Mouse (Mus musculus) forebrain, embryonic 13.5 days (tissue): Measurements from ENCODE around the gene Galnt18. TPM values are rescaled to one million over a fixed set of nuclear protein-coding genes. Genes with fewer than 3 reads are reported as not detected.

Experiments used
- ATAC-seq: fragments of 200-750 bp; cut with Nextera tagmentation; 2 replicates; pipeline ENCODE4 v1.8.0; 2017
- H3K27ac ChIP-seq: fragments of 300-500 bp; sonication (generic); 2 replicates; pipeline ENCODE4 v1.5.1; 2015; ENCODE audit warnings: inconsistent platforms, mild to moderate bottlenecking, moderate library complexity
- H3K27me3 ChIP-seq: fragments of 300-500 bp; sonication (generic); 2 replicates; pipeline ENCODE4 v1.6.1; 2015; ENCODE audit warnings: mild to moderate bottlenecking, inconsistent platforms
- H3K36me3 ChIP-seq: fragments of 300-500 bp; sonication (generic); 2 replicates; pipeline ENCODE4 v1.6.1; 2015; ENCODE audit warnings: mild to moderate bottlenecking, inconsistent platforms; ENCODE audit not compliant: poor library complexity, severe bottlenecking
- H3K4me1 ChIP-seq: fragments of 300-500 bp; sonication (generic); 2 replicates; pipeline ENCODE4 v1.6.1; 2015; ENCODE audit warnings: inconsistent platforms
- H3K4me2 ChIP-seq: fragments of 300-500 bp; sonication (generic); 2 replicates; pipeline ENCODE4 v1.6.1; 2015; ENCODE audit warnings: inconsistent platforms, mild to moderate bottlenecking, moderate library complexity
- H3K4me3 ChIP-seq: fragments of 300-500 bp; sonication (generic); 2 replicates; pipeline ENCODE4 v1.5.1; 2015; ENCODE audit warnings: mild to moderate bottlenecking, inconsistent platforms
- H3K9ac ChIP-seq: fragments of 300-500 bp; sonication (generic); 2 replicates; pipeline ENCODE4 v1.6.1; 2015; ENCODE audit warnings: mild to moderate bottlenecking, inconsistent platforms
- H3K9me3 ChIP-seq: fragments of 300-500 bp; sonication (generic); replicated peaks from 2 replicates; pipeline ENCODE4 v1.6.1; 2016; ENCODE audit warnings: inconsistent platforms
- WGBS: fragments of 180-500 bp; shearing (Covaris S2); methylation state at CpG from one replicate; pipeline ENCODE4 v1.1.7; 2015; 5-methylcytosine and 5-hydroxymethylcytosine counted together
- polyA plus RNA-seq: library from polyadenylated mRNA; unstranded; fragments of >200 nt; fragmentation: Nextera tagmentation; extraction: Ambion mirVana; gene quantifications from 2 replicates; pipeline ENCODE4 v1.2.1, GENCODE M21; 2015

Galnt18 gene
- polyA plus RNA-seq, 1 experiment from 2014 or later, result 4.6 TPM

- WGBS, result 85% methylated on average over 8 of the region's 8 CpGs
- no peaks in the 10 kb centered on the region for H3K4me1 ChIP-seq
- no peaks in the 10 kb centered on the region for H3K9me3 ChIP-seq
- no peak for ATAC-seq
- no peak overlapping the region for H3K4me3 ChIP-seq
- no peak overlapping the region for H3K27ac ChIP-seq
- H3K9ac ChIP-seq, result no peak overlapping the region
- no peaks in the 10 kb centered on the region for H3K27me3 ChIP-seq
- H3K36me3 ChIP-seq, result no peaks in the 10 kb centered on the region
- H3K4me2 ChIP-seq, result no peak overlapping the region
These were observed 49.2 kb downstream of the Galnt18 start for GRCm38 (mm10) chr7:111730346-111731269.

DNA sequence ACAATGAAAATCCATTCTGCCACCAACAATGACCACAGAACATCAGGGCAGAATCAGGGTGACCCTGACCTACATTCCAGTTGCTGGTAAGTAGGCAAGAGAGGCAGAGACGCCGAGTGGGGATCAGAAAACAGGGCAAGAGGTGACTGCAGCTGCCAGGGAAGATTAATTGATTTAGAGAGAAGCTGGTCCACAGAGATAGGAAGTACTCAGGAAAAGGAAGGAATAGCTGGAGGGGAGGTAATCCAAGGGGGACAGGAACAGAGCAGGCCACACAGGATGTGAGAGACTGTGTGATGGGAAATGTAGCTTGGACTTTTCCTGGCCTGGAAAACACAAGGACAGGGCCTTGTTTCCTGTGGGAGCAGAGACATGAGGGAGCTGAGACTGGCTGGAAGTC lies 52.8 kb downstream of the Galnt18 start:
- H3K4me1 ChIP-seq, result no peaks in the 10 kb centered on the region
- no peak overlapping the region for H3K4me3 ChIP-seq
- no peak overlapping the region for H3K9ac ChIP-seq
- no peak overlapping the region for H3K27ac ChIP-seq
- WGBS, result 76% methylated on average over 2 of the region's 2 CpGs
- no peak for ATAC-seq
- H3K27me3 ChIP-seq, result no peaks in the 10 kb centered on the region
- no peak overlapping the region for H3K4me2 ChIP-seq
- H3K9me3 ChIP-seq, result no peaks in the 10 kb centered on the region
- no peaks in the 10 kb centered on the region for H3K36me3 ChIP-seq

DNA sequence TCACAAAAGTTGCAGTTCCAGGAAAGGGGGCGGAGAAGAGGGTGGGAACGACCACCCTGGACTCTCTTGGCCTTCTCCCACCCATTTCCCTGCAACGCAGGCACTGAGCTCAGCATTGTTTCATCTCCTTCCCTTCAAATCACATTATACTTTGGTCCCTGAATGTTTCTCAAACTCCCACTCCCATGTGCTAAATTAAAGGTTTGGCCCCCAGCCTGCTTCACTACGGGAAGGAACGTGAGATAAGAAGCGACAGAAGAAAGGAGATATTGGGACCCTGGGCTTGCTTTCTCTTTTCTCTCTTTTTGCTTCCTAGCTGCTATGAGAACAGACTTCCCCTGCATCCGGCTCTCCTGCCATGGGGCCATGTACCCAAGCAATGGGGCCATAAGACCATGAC lies 55.0 kb downstream of the Galnt18 start:
- Histone ChIP-seq H3K4me1 (0 out of 2 replicates have a peak, but pooled peaks cover 9% of the 10 kb centered on the region), H3K9ac (no peak overlapping the region), H3K9me3 (no peaks in the 10 kb centered on the region), H3K4me3 (no peak overlapping the region), H3K4me2 (no peak overlapping the region), H3K27me3 (no peaks in the 10 kb centered on the region), H3K27ac (no peak overlapping the region), H3K36me3 (no peaks in the 10 kb centered on the region)
- 87% methylated on average over 7 of the region's 7 CpGs for WGBS
- ATAC-seq, result no peak

DNA sequence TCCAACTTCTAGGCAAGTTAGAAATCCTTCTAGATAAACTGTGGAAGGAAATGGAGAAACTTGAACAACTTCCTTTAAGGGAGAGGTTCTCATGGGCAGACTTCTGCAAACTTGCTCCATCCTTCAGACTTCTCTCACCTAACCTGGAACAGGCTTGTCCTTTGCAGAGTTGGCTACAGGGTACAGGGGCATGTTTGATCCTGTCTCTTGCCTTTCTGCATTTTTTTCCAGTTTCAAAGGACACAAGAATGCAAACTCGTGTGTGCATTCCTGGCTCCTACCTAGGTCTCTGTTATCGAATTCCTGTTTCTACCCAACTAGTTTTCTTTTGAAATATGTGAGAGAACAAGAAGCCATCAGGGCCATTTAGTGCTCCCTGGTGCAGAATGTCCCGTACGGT lies 55.8 kb downstream of the Galnt18 start:
- 88% methylated on average over 4 of the region's 4 CpGs for WGBS
- ATAC-seq, result no peak
- no peak overlapping the region for H3K9ac ChIP-seq
- H3K4me2 ChIP-seq, result no peak overlapping the region
- H3K9me3 ChIP-seq, result no peaks in the 10 kb centered on the region
- 0 out of 2 replicates have a peak, but pooled peaks cover 9% of the 10 kb centered on the region for H3K4me1 ChIP-seq
- H3K27me3 ChIP-seq, result no peaks in the 10 kb centered on the region
- H3K36me3 ChIP-seq, result no peaks in the 10 kb centered on the region
- H3K27ac ChIP-seq, result no peak overlapping the region
- no peak overlapping the region for H3K4me3 ChIP-seq

GRCm38 (mm10) chr7:111721308-111721698 lies 58.5 kb downstream of the Galnt18 start:
- H3K36me3 ChIP-seq, result no peaks in the 10 kb centered on the region
- H3K9me3 ChIP-seq, result no peaks in the 10 kb centered on the region
- H3K4me2 ChIP-seq, result no peak overlapping the region
- WGBS, result 88% methylated on average over 5 of the region's 5 CpGs
- no peak overlapping the region for H3K4me3 ChIP-seq
- H3K9ac ChIP-seq, result no peak overlapping the region
- ATAC-seq, result no peak
- 0 out of 2 replicates have a peak, but pooled peaks cover 9% of the 10 kb centered on the region for H3K4me1 ChIP-seq
- H3K27ac ChIP-seq, result no peak overlapping the region
- no peaks in the 10 kb centered on the region for H3K27me3 ChIP-seq

DNA sequence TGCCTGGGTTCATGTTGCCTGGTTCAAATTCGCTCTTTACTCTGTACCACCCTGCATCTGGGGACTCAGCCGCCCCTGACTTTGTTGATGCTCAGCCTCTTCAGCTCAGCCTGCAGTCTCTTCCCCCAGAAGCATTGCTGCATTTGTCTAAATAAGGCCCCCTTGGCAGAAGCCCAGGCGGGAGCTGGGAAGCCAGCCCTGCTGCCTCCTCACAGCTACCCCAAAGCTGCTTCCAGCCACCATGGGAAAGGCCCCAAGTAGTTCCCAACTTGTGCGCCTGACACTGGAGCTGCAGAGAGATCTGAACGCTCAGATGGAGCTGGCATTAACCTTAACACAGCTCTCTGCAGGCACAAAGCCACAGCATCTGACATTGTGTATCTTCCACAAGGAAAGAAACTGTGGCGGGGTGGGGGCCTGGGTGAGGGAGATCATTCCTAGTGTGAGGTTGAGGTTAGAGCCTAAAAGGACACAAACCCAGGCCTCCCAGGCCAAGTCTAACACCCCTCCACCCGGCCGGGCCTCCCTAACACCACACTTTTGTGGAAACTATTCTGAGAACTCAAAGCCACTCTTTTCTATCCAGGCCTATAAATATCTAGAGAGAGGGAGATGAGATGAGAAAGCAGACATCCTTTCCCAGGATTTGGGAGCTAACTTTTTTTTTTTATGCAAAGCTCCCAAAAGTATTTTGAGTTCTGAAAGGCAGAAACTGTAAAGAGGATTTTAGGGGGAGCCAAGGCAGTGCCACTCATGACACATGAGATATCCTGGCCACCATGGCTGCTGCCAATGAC lies 59.1 kb downstream of the Galnt18 start:
- ATAC-seq, result no peak
- H3K4me1 ChIP-seq, result 0 out of 2 replicates have a peak, but pooled peaks cover 9% of the 10 kb centered on the region
- WGBS, result 72% methylated on average over 8 of the region's 8 CpGs
- no peaks in the 10 kb centered on the region for H3K9me3 ChIP-seq
- H3K36me3 ChIP-seq, result no peaks in the 10 kb centered on the region
- no peak overlapping the region for H3K4me3 ChIP-seq
- no peak overlapping the region; the same call in 1 of the 2 replicates for H3K27ac ChIP-seq
- H3K4me2 ChIP-seq, result no peak overlapping the region
- no peak overlapping the region for H3K9ac ChIP-seq
- H3K27me3 ChIP-seq, result no peaks in the 10 kb centered on the region

GRCm38 (mm10) chr7:111718900-111719299 lies 60.9 kb downstream of the Galnt18 start:
- 73% methylated on average over 4 of the region's 4 CpGs for WGBS
- H3K4me1 ChIP-seq, result 0 out of 2 replicates have a peak, but pooled peaks cover 9% of the 10 kb centered on the region
- H3K4me2 ChIP-seq, result no peak overlapping the region
- no peaks in the 10 kb centered on the region for H3K27me3 ChIP-seq
- no peak overlapping the region for H3K4me3 ChIP-seq
- no peak for ATAC-seq
- no peaks in the 10 kb centered on the region for H3K9me3 ChIP-seq
- no peak overlapping the region for H3K27ac ChIP-seq
- no peaks in the 10 kb centered on the region for H3K36me3 ChIP-seq
- H3K9ac ChIP-seq, result no peak overlapping the region

DNA sequence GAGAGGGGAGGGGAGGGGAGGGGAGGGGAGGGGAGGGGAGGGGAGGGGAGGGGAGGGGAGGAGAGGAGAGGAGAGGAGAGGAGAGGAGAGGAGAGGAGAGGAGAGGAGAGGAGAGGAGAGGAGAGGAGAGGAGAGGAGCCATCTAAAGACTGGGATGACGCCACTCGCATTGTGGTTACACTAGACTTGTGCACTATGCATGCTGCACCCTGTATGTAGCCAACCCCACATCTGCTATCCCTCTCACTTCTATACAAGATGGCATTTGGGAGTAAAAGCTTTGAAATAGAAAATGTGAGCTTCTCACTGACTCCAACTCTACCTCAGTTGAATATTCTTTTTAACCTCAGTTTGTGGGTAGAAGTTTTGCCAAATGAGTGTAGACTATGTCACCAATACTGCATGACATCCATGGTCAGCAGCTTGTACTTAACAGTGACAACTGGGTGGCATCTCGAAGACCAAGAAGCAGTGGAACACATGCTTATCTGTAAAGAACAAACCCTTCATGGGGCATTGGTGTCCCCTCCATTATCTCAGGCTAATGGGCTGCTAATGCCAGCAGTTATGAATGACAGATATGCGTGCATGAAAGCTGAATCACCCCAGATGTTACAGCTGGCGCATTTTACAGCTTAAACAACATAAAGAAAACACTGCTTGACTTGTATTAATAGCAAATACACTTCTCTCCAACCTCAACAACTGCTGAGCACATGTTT lies 65.0 kb downstream of the Galnt18 start:
- Histone ChIP-seq H3K9ac (no peak overlapping the region), H3K4me3 (no peak overlapping the region), H3K4me2 (no peak overlapping the region), H3K4me1 (no peaks in the 10 kb centered on the region), H3K36me3 (no peaks in the 10 kb centered on the region), H3K27me3 (no peaks in the 10 kb centered on the region), H3K9me3 (no peaks in the 10 kb centered on the region), H3K27ac (no peak overlapping the region)
- WGBS, result 84% methylated on average over 5 of the region's 5 CpGs
- no peak for ATAC-seq

GRCm38 (mm10) chr7:111713828-111714600 lies 65.8 kb downstream of the Galnt18 start:
- no peak for ATAC-seq
- no peaks in the 10 kb centered on the region for H3K27me3 ChIP-seq
- no peaks in the 10 kb centered on the region for H3K9me3 ChIP-seq
- H3K27ac ChIP-seq, result no peak overlapping the region
- H3K4me3 ChIP-seq, result no peak overlapping the region
- H3K4me2 ChIP-seq, result no peak overlapping the region
- no peaks in the 10 kb centered on the region for H3K4me1 ChIP-seq
- no peak overlapping the region for H3K9ac ChIP-seq
- H3K36me3 ChIP-seq, result no peaks in the 10 kb centered on the region
- WGBS, result 83% methylated on average over 3 of the region's 3 CpGs

GRCm38 (mm10) chr7:111712797-111713196 lies 67.0 kb downstream of the Galnt18 start:
- Histone ChIP-seq H3K36me3 (no peaks in the 10 kb centered on the region), H3K4me3 (no peak overlapping the region), H3K4me1 (no peaks in the 10 kb centered on the region), H3K9me3 (no peaks in the 10 kb centered on the region), H3K27me3 (no peaks in the 10 kb centered on the region), H3K4me2 (no peak overlapping the region), H3K9ac (no peak overlapping the region), H3K27ac (no peak overlapping the region)
- no peak for ATAC-seq
- WGBS, result 83% methylated on average over 4 of the region's 4 CpGs

GRCm38 (mm10) chr7:111711045-111711808 lies 68.5 kb downstream of the Galnt18 start:
- H3K36me3 ChIP-seq, result no peaks in the 10 kb centered on the region
- H3K9me3 ChIP-seq, result no peaks in the 10 kb centered on the region
- WGBS, result 86% methylated on average over 6 of the region's 6 CpGs
- H3K9ac ChIP-seq, result no peak overlapping the region
- no peak for ATAC-seq
- H3K4me3 ChIP-seq, result no peak overlapping the region
- no peaks in the 10 kb centered on the region for H3K27me3 ChIP-seq
- H3K27ac ChIP-seq, result no peak overlapping the region
- no peak overlapping the region for H3K4me2 ChIP-seq
- H3K4me1 ChIP-seq, result no peaks in the 10 kb centered on the region
